Mouse (Mus musculus) layer of hippocampus, adult 2 months (tissue): ENCODE data around the gene Olfr776. TPM values are rescaled to one million over a fixed set of nuclear protein-coding genes. Genes with fewer than 3 reads are reported as not detected.
"Not testable (repeated sequence)": the region's sequence is repeated elsewhere in the genome, so short reads cannot be mapped to it uniquely, and the experiment has no call there.

Experiments used
- DNase-seq, 2 experiments: peaks; one replicate each; pipeline ENCODE4 v3.0.0; 2022; ENCODE audit warnings: low spot score in 2 of 2
- H3K27ac ChIP-seq: fragments of 200-600 bp; 2 replicates; pipeline ENCODE4 v1.8.1; 2022
- H3K4me3 ChIP-seq: fragments of 200-600 bp; 2 replicates; pipeline ENCODE4 v1.8.1; 2022; ENCODE audit warnings: mild to moderate bottlenecking
- CTCF ChIP-seq: fragments of 200-600 bp; conservative IDR thresholded peaks from 2 replicates; pipeline ENCODE4 v1.8.1; 2022; ENCODE audit warnings: antibody characterized with exemption, mild to moderate bottlenecking, moderate library complexity
- long read RNA-seq, 2 experiments: library from polyadenylated mRNA; stranded (forward); transcript quantifications; one replicate each; pipeline ENCODE4 v2.0.0; 2021; ENCODE audit warnings: borderline mapping rate in 2 of 2
- total RNA-seq, 2 experiments: library from RNA; stranded (reverse); gene quantifications; 2 replicates each; pipeline ENCODE4 v1.2.3; 2021

Olfr776 gene
- not detected for total RNA-seq
- long read RNA-seq, experiment 1, result 0 reads
- long read RNA-seq, experiment 2, result 0 reads

GRCm38 (mm10) chr10:129258827-129259226 lies at the start of gene Olfr776:
TSS of gene Olfr776 (plus strand) at chr10:129259127.
- no peak within 1 kb of the TSS for H3K27ac ChIP-seq
- TF ChIP-seq CTCF, result no peak
- DNase-seq, result no peak

GRCm38 (mm10) chr10:129230737-129231136 lies 28.2 kb upstream of the Olfr776 start:
- Histone ChIP-seq H3K27ac (no peak overlapping the region), H3K4me3 (no peak overlapping the region)
- no peak for DNase-seq
- TF ChIP-seq CTCF, result no peak

More at GRCm38 (mm10) chr10:129258827-129259226, at the start of gene Olfr776:
- no peak within 1 kb of the TSS for H3K4me3 ChIP-seq

DNA sequence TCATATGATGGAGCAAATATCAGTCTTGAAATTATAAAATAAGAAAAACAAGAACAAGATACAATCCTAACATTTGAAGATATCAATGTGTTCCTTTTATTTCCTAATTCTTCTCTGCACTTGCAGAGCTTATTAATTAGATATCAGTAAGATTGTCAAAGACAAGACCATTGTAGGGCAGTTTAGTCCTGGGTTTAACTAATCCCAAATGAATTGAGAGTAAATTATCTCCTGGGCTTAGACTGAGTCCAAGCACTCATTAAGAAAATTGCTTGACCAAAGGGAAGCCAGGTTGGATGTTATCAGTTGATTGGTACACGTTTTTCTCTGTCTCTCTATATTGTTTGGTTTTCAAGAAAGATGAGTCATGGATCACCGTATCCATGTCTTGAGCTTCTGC lies 23.0 kb upstream of the Olfr776 start, which contains the start of gene Olfr774:
Gene Olfr774 (plus strand): TSS at position 301 of the 400 bp plus-strand sequence.
- DNase-seq, result no peak
- Histone ChIP-seq H3K4me3 (no peak within 1 kb of the TSS), H3K27ac (no peak within 1 kb of the TSS)
- no peak for TF ChIP-seq CTCF

GRCm38 (mm10) chr10:129248112-129248511 lies 10.8 kb upstream of the Olfr776 start, which contains the start of gene Olfr775:
TSS of gene Olfr775 (plus strand) at chr10:129248412.
- H3K4me3 ChIP-seq, result no peak within 1 kb of the TSS
- H3K27ac ChIP-seq, result no peak within 1 kb of the TSS
- DNase-seq, result no peak
- TF ChIP-seq CTCF, result no peak

- no peak for DNase-seq
- TF ChIP-seq CTCF, result no peak
- no peak within 1 kb of the TSS for H3K4me3 ChIP-seq
- no peak within 1 kb of the TSS for H3K27ac ChIP-seq
Measured at GRCm38 (mm10) chr10:129271081-129271535, 12.2 kb downstream of the Olfr776 start, which contains the start of gene Olfr777. TSS of gene Olfr777 (minus strand) at chr10:129271485.

DNA sequence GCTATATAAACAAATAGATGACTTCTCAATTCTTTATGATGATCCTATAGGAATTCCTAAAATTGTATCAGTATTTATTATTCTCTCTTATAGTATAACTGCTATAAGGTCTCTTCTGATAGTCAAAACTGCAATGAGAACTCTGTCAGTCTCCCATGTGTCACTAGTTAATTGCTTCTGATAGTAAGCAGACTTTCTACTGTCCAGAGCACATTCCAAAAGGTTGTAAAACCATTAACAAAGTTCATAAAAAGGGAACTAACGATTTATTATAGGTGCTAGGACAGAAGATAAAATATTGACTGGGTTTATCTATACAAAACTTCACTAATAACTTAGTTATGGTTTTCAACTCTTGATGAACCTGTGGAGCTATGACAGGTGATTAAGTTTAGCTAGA lies 54.0 kb downstream of the Olfr776 start:
- not testable (repeated sequence) for DNase-seq, H3K27ac ChIP-seq

GRCm38 (mm10) chr10:129313521-129313920 lies 54.6 kb downstream of the Olfr776 start:
- H3K4me3 ChIP-seq, H3K27ac ChIP-seq, DNase-seq: not testable (repeated sequence)

More for the DNA sequence above, 54.0 kb downstream of the Olfr776 start:
- not testable (repeated sequence) for H3K4me3 ChIP-seq

Other genes with a start within 250 kb of the Olfr776 start
- gene Olfr763, start 248.3 kb upstream of the Olfr776 start, total RNA-seq, result not detected
- gene Olfr764-ps1, start 219.2 kb upstream of the Olfr776 start, total RNA-seq, result not detected
- not detected for gene Olfr765, start 209.1 kb upstream of the Olfr776 start, total RNA-seq
- not detected for gene Olfr766-ps1, start 190.2 kb upstream of the Olfr776 start, total RNA-seq
- gene Olfr767, start 176.2 kb upstream of the Olfr776 start, total RNA-seq, result not detected
- not detected for gene Olfr768, start 159.8 kb upstream of the Olfr776 start, total RNA-seq
- not detected for gene Olfr769, start 141.3 kb upstream of the Olfr776 start, total RNA-seq
- gene Olfr770, start 120.1 kb upstream of the Olfr776 start, total RNA-seq, result not detected
- not detected for gene Olfr771, start 94.4 kb upstream of the Olfr776 start, total RNA-seq
- not detected for gene Olfr772, start 81.2 kb upstream of the Olfr776 start, total RNA-seq
- not detected for gene Olfr773, start 71.7 kb upstream of the Olfr776 start, total RNA-seq
- gene Olfr774, start 22.9 kb upstream of the Olfr776 start, total RNA-seq, result not detected
- not detected for gene Olfr775, start 10.7 kb upstream of the Olfr776 start, total RNA-seq
- not detected for gene Olfr777, start 12.4 kb downstream of the Olfr776 start, total RNA-seq
- gene Olfr780, start 59.0 kb downstream of the Olfr776 start, total RNA-seq, result not detected
- gene Olfr781, start 69.7 kb downstream of the Olfr776 start, total RNA-seq, result not detected
- not detected for gene Olfr782, start 89.7 kb downstream of the Olfr776 start, total RNA-seq
- under 1 TPM; 0.10 to 0.18 TPM for gene Olfr784, start 125.0 kb downstream of the Olfr776 start, total RNA-seq
- gene Olfr785, start 146.3 kb downstream of the Olfr776 start, total RNA-seq, result not detected
- gene Olfr786, start 168.2 kb downstream of the Olfr776 start, total RNA-seq, result not detected
- gene Olfr787, start 202.7 kb downstream of the Olfr776 start, total RNA-seq, result not detected
- not detected for gene Olfr788, start 211.9 kb downstream of the Olfr776 start, total RNA-seq
- not detected for gene Olfr789, start 225.6 kb downstream of the Olfr776 start, total RNA-seq
- not detected for gene Olfr790, start 239.4 kb downstream of the Olfr776 start, total RNA-seq